Mouse (Mus musculus): ENCODE measurements around the gene Lep. TPM values are rescaled to one million over a fixed set of nuclear protein-coding genes. Genes with fewer than 3 reads are reported as not detected.

Gene Lep
- polyA plus RNA-seq, 1 experiment from 2014 or later, result not detected

DNA sequence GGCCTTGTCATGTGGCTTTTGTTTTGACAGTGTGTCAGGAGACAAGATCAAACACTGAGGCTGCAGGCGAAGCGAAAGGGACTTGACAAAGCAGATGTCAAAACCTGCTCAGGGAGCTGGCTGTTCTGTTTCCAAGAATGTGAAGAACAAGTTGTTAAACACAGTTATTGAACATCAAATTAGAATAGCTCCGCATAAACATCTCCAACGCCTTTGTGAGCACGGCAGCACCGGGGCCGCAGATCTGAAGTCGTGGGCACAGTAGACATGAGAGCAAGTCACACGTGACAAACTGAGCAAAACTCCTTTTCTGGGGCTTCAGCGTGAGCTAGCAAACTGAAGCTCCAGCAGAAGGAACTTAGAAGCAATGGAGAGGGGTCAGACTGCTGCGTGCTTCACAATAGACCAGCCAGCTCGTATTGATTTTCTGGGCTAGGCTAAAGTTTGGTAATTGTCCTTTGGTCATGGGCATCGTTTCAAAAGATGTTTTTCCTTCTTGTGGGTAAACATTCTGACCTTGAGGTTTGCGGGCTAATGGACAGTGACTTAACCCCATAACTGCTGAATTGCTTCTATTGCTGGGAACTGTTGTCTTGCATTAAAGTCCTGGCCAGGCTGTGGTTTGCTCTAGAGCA is 39.6 kb downstream of the Lep start:
- WGBS, result 61% methylated on average over 14 of the region's 14 CpGs

DNA sequence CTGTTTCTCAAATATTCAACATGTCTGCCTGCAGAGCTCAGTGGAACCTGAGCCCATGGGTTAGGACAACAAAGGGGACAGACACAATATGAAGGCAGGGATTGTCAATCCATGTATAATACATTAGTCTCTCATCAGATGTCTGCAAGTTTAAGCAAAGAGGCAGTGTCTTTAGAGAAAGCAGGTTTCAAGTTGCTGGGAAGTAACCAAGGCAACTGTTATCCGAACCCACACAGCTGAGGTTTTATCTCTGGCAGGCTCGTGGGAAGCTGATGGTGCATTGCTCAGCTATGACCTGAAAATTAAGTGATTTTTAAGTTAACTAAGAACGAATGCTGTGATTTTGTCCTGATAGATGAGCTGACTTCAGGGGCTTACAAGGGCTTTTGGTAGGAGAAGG is 40.4 kb downstream of the Lep start:
- no peak overlapping the region for H3K27ac ChIP-seq
- no peaks in the 10 kb centered on the region for H3K9me3 ChIP-seq
- H3K4me1 ChIP-seq, result no peaks in the 10 kb centered on the region
- WGBS, result 32% methylated on average over 3 of the region's 3 CpGs
- no peaks in the 10 kb centered on the region for H3K36me3 ChIP-seq (replicated peaks)
- H3K9ac ChIP-seq, result no peak overlapping the region
- H3K27me3 ChIP-seq (replicated peaks), result no peaks in the 10 kb centered on the region
- peak; percentile 50; the same call in 1 of the 2 replicates for ATAC-seq (replicated peaks)
- H3K4me2 ChIP-seq, result no peak overlapping the region
- no peak overlapping the region for H3K4me3 ChIP-seq

More for the DNA sequence above, 39.6 kb downstream of the Lep start:
- Histone ChIP-seq H3K9me3 (no peaks in the 10 kb centered on the region), H3K4me2 (no peak overlapping the region), H3K36me3 (replicated peaks) (no peaks in the 10 kb centered on the region), H3K4me1 (no peaks in the 10 kb centered on the region), H3K4me3 (no peak overlapping the region), H3K9ac (no peak overlapping the region), H3K27me3 (replicated peaks) (no peaks in the 10 kb centered on the region), H3K27ac (no peak overlapping the region)
- ATAC-seq (replicated peaks), result no peak

- H3K9me3 ChIP-seq, result no peaks in the 10 kb centered on the region
- H3K36me3 ChIP-seq (replicated peaks), result no peaks in the 10 kb centered on the region
- H3K4me1 ChIP-seq, result no peaks in the 10 kb centered on the region
- H3K27me3 ChIP-seq (replicated peaks), result no peaks in the 10 kb centered on the region
- H3K27ac ChIP-seq, result no peak overlapping the region
- no peak overlapping the region for H3K4me3 ChIP-seq
- WGBS, result 89% methylated on average over 9 of the region's 9 CpGs
- no peak overlapping the region for H3K4me2 ChIP-seq
- no peak for ATAC-seq (replicated peaks)
- no peak overlapping the region for H3K9ac ChIP-seq
These were observed 41.3 kb downstream of the Lep start for GRCm38 (mm10) chr6:29101248-29101864.

GRCm38 (mm10) chr6:29108376-29108775 is 48.4 kb downstream of the Lep start:
- H3K27me3 ChIP-seq (replicated peaks), result no peaks in the 10 kb centered on the region
- WGBS, result 71% methylated on average over 1 of the region's 1 CpGs
- no peak overlapping the region for H3K4me2 ChIP-seq
- H3K9me3 ChIP-seq, result no peaks in the 10 kb centered on the region
- H3K4me3 ChIP-seq, result no peak overlapping the region
- no peak for ATAC-seq (replicated peaks)
- no peaks in the 10 kb centered on the region for H3K36me3 ChIP-seq (replicated peaks)
- H3K4me1 ChIP-seq, result no peaks in the 10 kb centered on the region
- no peak overlapping the region for H3K27ac ChIP-seq
- H3K9ac ChIP-seq, result no peak overlapping the region

DNA sequence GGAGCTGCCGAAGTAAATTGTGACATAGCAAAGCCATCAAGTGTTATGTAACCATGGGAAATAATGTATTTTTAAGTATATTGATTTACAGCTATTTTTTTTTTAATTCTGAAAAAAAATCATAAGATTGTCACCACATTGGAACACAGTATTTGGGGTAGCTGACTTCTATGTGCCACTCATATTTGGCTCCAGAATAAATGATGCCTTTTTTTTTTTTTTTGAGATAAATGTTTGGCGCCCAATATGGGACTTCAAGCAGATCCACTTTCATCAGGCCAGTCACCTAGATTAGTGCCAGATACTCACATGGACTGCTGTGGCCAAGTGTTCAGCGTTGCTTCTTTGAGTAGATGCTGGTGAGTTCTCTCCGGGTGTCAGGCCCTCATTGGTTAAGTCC is 51.5 kb downstream of the Lep start:
- Histone ChIP-seq H3K9me3 (no peaks in the 10 kb centered on the region), H3K4me2 (no peak overlapping the region), H3K27me3 (replicated peaks) (no peaks in the 10 kb centered on the region), H3K4me1 (no peaks in the 10 kb centered on the region), H3K36me3 (replicated peaks) (no peaks in the 10 kb centered on the region), H3K4me3 (no peak overlapping the region), H3K27ac (no peak overlapping the region), H3K9ac (no peak overlapping the region)
- 89% methylated on average over 4 of the region's 4 CpGs for WGBS
- no peak for ATAC-seq (replicated peaks)

GRCm38 (mm10) chr6:29115756-29116155 is 55.7 kb downstream of the Lep start:
- H3K4me3 ChIP-seq, result no peak overlapping the region
- no peak overlapping the region for H3K27ac ChIP-seq
- no peaks in the 10 kb centered on the region for H3K36me3 ChIP-seq (replicated peaks)
- ATAC-seq (replicated peaks), result no peak
- 74% methylated on average over 7 of the region's 7 CpGs for WGBS
- no peaks in the 10 kb centered on the region for H3K27me3 ChIP-seq (replicated peaks)
- H3K9ac ChIP-seq, result no peak overlapping the region
- H3K4me2 ChIP-seq, result no peak overlapping the region
- H3K4me1 ChIP-seq, result no peaks in the 10 kb centered on the region; the same call in 1 of the 2 replicates
- H3K9me3 ChIP-seq, result no peaks in the 10 kb centered on the region

- H3K4me3 ChIP-seq, result no peak overlapping the region
- no peaks in the 10 kb centered on the region for H3K27me3 ChIP-seq (replicated peaks)
- H3K9me3 ChIP-seq, result no peaks in the 10 kb centered on the region
- H3K4me2 ChIP-seq, result no peak overlapping the region
- no peaks in the 10 kb centered on the region; the same call in 1 of the 2 replicates for H3K4me1 ChIP-seq
- H3K27ac ChIP-seq, result no peak overlapping the region
- H3K36me3 ChIP-seq (replicated peaks), result no peaks in the 10 kb centered on the region
- 47% methylated on average over 7 of the region's 7 CpGs for WGBS
- H3K9ac ChIP-seq, result no peak overlapping the region
- ATAC-seq (replicated peaks), result peak; percentile 56; the same call in 1 of the 2 replicates
These were observed 57.5 kb downstream of the Lep start for GRCm38 (mm10) chr6:29117417-29118104.

- Histone ChIP-seq H3K4me2 (no peak overlapping the region), H3K9me3 (no peaks in the 10 kb centered on the region), H3K36me3 (replicated peaks) (no peaks in the 10 kb centered on the region), H3K27ac (no peak overlapping the region), H3K4me3 (no peak overlapping the region), H3K4me1 (no peaks in the 10 kb centered on the region; the same call in 1 of the 2 replicates), H3K9ac (no peak overlapping the region), H3K27me3 (replicated peaks) (no peaks in the 10 kb centered on the region)
- ATAC-seq (replicated peaks), result no peak
These were observed 58.2 kb downstream of the Lep start for GRCm38 (mm10) chr6:29118231-29118630.

GRCm38 (mm10) chr6:29118963-29119362 is 58.9 kb downstream of the Lep start:
- ATAC-seq (replicated peaks), result no peak
- Histone ChIP-seq H3K4me1 (no peaks in the 10 kb centered on the region; the same call in 1 of the 2 replicates), H3K4me2 (no peak overlapping the region), H3K27ac (no peak overlapping the region), H3K27me3 (replicated peaks) (no peaks in the 10 kb centered on the region), H3K4me3 (no peak overlapping the region), H3K9ac (no peak overlapping the region), H3K9me3 (no peaks in the 10 kb centered on the region), H3K36me3 (replicated peaks) (0 out of 2 replicates have a peak, but pooled peaks cover under 1% of the 10 kb centered on the region)
- 82% methylated on average over 4 of the region's 4 CpGs for WGBS

DNA sequence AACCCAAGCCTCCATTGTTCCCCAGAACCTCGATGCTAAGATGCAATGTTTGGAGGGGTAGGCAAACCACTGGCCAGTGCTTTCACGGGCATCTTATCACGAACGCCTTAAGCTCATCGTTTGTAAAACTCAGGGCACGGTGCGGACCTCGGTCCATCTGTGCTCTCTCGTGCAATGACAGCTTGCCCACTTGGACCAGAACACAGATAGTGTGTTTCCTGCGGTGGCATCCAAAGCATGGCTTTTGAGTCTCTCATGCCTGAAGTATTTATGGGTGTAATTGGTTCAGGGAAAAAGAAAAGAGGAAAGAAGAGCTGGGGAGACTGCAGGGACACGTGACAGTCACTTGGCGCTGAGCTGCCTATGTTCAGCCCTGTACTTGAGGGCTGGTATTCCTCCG is 60.0 kb downstream of the Lep start:
- WGBS, result 91% methylated on average over 13 of the region's 13 CpGs
- Histone ChIP-seq H3K27me3 (replicated peaks) (no peaks in the 10 kb centered on the region), H3K4me2 (no peak overlapping the region), H3K36me3 (replicated peaks) (0 out of 2 replicates have a peak, but pooled peaks cover 8% of the 10 kb centered on the region), H3K9ac (no peak overlapping the region), H3K4me3 (no peak overlapping the region), H3K4me1 (no peaks in the 10 kb centered on the region; the same call in 1 of the 2 replicates), H3K27ac (no peak overlapping the region), H3K9me3 (no peaks in the 10 kb centered on the region)
- no peak for ATAC-seq (replicated peaks)
